Mouse (Mus musculus) megakaryocyte, embryonic 14.5 days (primary cell): ENCODE data around the gene Ncoa3. TPM values are rescaled to one million over a fixed set of nuclear protein-coding genes. Genes with fewer than 3 reads are reported as not detected.

ENCODE experiments used
- H3K27me3 ChIP-seq: replicated peaks from 2 replicates; pipeline ENCODE3; 2012; ENCODE audit warnings: inconsistent platforms
- H3K36me3 ChIP-seq: replicated peaks from 2 replicates; pipeline ENCODE3; 2012; ENCODE audit warnings: low read length, inconsistent platforms, mixed read lengths
- H3K4me1 ChIP-seq: 2 replicates; pipeline ENCODE4 v1.6.1; 2012; ENCODE audit warnings: inconsistent platforms
- H3K4me3 ChIP-seq: replicated peaks from 2 replicates; pipeline ENCODE3; 2012; ENCODE audit warnings: moderate library complexity, mild to moderate bottlenecking, inconsistent platforms
- H3K9me3 ChIP-seq: 2 replicates; pipeline ENCODE4 v1.6.1; 2012; ENCODE audit warnings: inconsistent platforms
- FLI1 ChIP-seq: IDR thresholded peaks from 2 replicates; pipeline ENCODE4 v1.6.1; 2012; ENCODE audit warnings: low read length, inconsistent platforms, mixed read lengths
- GATA1 ChIP-seq: IDR thresholded peaks from 3 replicates; pipeline ENCODE4 v1.6.1; 2012; ENCODE audit warnings: mixed read lengths, low read length, inconsistent platforms, borderline replicate concordance
- polyA plus RNA-seq: library from polyadenylated mRNA; stranded (reverse); fragments of >175 nt; gene quantifications from 2 replicates; pipeline ENCODE4 v1.2.3, GENCODE M21; 2012; ENCODE audit warnings: low replicate concordance; ENCODE audit not compliant: insufficient read depth

The Ncoa3 gene
- polyA plus RNA-seq, 1 experiment: 35.4 TPM

DNA sequence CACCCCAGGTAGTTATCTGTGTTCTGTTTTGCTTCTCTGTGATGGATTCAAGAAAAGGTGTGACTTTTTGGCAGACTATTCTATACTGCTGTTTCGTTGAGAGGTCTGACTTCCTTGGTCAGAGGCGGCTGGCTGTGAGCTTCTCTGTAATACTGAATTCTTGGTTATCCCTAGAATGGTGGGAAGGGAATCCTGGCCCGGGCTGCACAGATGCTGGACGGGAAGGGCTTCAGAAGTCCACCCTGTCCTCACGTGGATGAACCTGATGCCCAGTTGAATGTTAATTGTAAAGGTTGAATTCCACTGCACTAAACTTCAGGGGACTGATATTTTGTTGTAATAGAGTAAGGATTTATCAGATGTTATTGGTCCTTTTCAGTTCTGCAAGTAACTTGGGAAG, 7.4 kb downstream of the Ncoa3 start:
- H3K9me3 ChIP-seq: no peaks in the 10 kb centered on the region
- H3K27me3 ChIP-seq: no peaks in the 10 kb centered on the region
- H3K4me3 ChIP-seq: peak overlapping the region; percentile 65
- peaks cover 91% of the 10 kb centered on the region for H3K4me1 ChIP-seq
- TF ChIP-seq GATA1 (no peak), FLI1 (no peak)
- H3K36me3 ChIP-seq: peaks cover 37% of the 10 kb centered on the region

DNA sequence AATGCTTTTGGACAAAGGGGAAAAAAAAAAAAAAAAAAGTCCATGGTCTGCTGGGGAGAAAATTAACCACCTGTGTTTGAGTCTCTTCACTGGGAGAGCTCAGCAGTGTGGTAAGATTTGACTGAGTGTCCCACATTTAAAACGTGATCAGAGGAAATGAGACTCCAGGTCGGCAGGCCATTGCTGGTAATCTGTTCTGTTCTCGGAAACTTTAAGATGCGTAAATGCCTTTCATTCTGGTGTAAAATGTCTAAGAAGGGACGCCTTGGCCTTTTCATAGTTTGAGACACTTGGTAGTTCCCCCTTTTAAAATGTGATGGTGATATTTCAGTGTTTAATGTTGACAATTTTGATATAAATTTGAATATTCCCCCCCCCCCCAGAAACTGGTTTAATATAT, 7.8 kb downstream of the Ncoa3 start:
- H3K4me1 ChIP-seq: peaks cover 90% of the 10 kb centered on the region
- peaks cover 35% of the 10 kb centered on the region for H3K36me3 ChIP-seq
- H3K9me3 ChIP-seq: no peaks in the 10 kb centered on the region
- peak overlapping the region; percentile 77 for H3K4me3 ChIP-seq
- TF ChIP-seq GATA1: no peak
- TF ChIP-seq FLI1: no peak
- no peaks in the 10 kb centered on the region for H3K27me3 ChIP-seq

DNA sequence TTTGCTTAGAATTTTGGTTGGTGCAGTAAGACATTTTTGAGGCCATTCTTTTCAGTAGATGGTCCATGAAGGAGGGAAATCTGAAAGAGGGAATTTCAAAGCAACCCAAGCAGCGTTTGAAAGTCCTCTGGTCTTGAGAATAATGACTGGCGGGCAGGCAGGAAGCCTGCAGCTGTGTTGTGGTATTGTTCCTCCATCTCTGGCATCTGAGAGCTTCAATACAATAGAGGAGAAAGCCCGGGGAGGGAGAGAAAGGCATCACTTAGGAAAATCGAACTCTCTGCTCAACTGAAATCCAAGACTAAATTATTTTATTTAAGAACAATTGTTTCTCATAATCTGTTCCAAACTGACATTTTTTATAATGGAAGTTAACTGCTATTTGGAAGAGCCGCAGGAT, 8.3 kb downstream of the Ncoa3 start:
- no peaks in the 10 kb centered on the region for H3K27me3 ChIP-seq
- no peaks in the 10 kb centered on the region for H3K9me3 ChIP-seq
- TF ChIP-seq FLI1: no peak
- no peak for TF ChIP-seq GATA1
- H3K4me3 ChIP-seq: peak overlapping the region; percentile 75
- H3K36me3 ChIP-seq: peaks cover 32% of the 10 kb centered on the region
- H3K4me1 ChIP-seq: peaks cover 86% of the 10 kb centered on the region

- Histone ChIP-seq H3K4me1 (peaks cover 86% of the 10 kb centered on the region), H3K9me3 (no peaks in the 10 kb centered on the region), H3K4me3 (peak overlapping the region; percentile 80), H3K36me3 (peaks cover 33% of the 10 kb centered on the region), H3K27me3 (no peaks in the 10 kb centered on the region)
- TF ChIP-seq FLI1 (no peak), GATA1 (no peak)
Observed at GRCm38 (mm10) chr2:166001362-166001761, 8.9 kb downstream of the Ncoa3 start.

GRCm38 (mm10) chr2:166001768-166002167, 9.3 kb downstream of the Ncoa3 start:
- H3K27me3 ChIP-seq: no peaks in the 10 kb centered on the region
- peaks cover 84% of the 10 kb centered on the region for H3K4me1 ChIP-seq
- peaks cover 33% of the 10 kb centered on the region for H3K36me3 ChIP-seq
- no peaks in the 10 kb centered on the region for H3K9me3 ChIP-seq
- peak overlapping the region; percentile 29 for H3K4me3 ChIP-seq
- TF ChIP-seq GATA1 (no peak), FLI1 (no peak)

- Histone ChIP-seq H3K27me3 (no peaks in the 10 kb centered on the region), H3K4me3 (no peak overlapping the region), H3K36me3 (peaks cover 37% of the 10 kb centered on the region), H3K4me1 (peaks cover 84% of the 10 kb centered on the region), H3K9me3 (no peaks in the 10 kb centered on the region)
- TF ChIP-seq FLI1 (no peak), GATA1 (no peak)
Observed at GRCm38 (mm10) chr2:166002429-166002828, 10.0 kb downstream of the Ncoa3 start.

DNA sequence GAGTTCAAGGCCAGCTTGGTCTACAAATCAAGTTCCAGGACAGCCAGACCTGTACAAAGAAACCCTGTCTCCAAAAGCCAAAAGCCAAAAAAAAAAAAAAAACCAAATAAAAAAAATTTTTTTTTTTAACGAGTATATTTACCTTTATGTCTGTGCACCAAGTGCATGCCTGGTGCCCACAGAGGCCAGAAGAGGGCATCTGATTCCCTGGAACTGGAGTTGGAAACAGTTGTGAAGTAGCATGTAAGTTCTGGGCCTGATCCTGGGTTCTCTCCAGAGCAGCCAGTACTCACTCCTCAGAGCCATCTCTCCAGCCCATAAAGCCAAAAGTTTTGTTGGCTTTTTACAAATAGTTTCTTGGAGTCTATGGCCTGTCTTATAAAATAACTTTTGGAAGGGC, 10.6 kb downstream of the Ncoa3 start:
- no peaks in the 10 kb centered on the region for H3K27me3 ChIP-seq
- TF ChIP-seq FLI1 (no peak), GATA1 (no peak)
- no peaks in the 10 kb centered on the region for H3K9me3 ChIP-seq
- peaks cover 84% of the 10 kb centered on the region for H3K4me1 ChIP-seq
- H3K36me3 ChIP-seq: peaks cover 40% of the 10 kb centered on the region
- no peak overlapping the region for H3K4me3 ChIP-seq

DNA sequence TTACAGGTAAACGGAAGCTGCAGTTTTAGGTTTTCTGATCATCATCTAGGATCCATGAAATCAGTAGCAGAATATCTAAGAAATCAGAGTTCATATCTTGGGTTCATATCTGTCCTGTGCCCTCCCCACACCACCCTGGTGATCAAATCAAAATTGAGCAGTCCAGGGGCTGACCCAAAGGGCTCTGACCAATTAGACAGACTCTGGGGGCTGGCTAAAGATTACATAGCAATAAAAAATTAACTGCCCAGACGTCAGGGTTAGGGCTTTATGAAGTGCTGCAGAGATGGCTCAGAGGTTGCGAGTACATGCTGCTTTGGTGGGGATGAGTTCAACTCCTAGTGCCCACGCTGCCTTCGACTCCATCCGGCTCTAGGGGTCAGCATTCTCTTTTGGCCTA, 14.6 kb downstream of the Ncoa3 start:
- Histone ChIP-seq H3K9me3 (no peaks in the 10 kb centered on the region), H3K4me3 (no peak overlapping the region), H3K36me3 (peaks cover 48% of the 10 kb centered on the region), H3K27me3 (no peaks in the 10 kb centered on the region), H3K4me1 (peaks cover 84% of the 10 kb centered on the region)
- TF ChIP-seq GATA1: no peak
- no peak for TF ChIP-seq FLI1

DNA sequence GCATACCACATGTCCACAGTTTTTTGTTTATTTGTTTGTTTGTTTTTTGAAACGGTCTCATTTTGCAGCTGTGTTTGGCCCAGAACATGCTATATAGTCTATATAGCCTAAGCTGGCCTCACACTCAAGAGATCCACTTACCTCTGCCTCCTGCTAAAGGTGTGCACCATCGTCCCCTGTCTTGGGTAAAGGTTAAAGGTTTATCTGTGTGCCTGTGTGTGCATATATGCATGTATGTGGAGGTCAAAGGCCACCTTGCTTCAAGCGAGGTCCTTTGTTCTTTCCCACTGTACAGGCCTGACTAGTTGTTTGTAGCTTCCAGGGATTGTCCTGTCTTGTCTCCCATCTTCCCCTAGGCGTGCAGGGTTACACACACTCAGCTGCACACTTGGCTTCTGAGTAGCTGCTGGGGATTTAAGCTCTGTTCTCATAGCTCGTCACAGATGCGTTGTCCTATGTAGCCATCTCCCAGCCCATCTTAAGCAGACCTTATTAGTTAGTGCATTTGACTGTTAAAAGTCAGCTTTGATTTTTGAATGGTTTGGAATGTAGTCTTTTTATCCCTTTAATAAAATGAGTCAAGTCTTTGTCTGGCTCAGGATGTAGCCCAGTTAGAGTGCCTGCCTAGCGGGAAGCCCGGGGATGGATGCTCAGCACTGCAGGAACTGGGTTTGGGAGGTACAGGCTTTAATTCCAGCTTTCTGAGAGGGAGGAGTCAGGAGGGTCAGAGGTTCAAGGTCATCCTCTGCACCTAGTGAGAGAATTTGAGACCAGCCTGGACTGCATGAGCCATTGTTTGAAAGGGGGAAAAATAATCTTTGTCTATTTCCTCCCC, 16.3 kb downstream of the Ncoa3 start:
- Histone ChIP-seq H3K27me3 (no peaks in the 10 kb centered on the region), H3K4me1 (peaks cover 84% of the 10 kb centered on the region)

DNA sequence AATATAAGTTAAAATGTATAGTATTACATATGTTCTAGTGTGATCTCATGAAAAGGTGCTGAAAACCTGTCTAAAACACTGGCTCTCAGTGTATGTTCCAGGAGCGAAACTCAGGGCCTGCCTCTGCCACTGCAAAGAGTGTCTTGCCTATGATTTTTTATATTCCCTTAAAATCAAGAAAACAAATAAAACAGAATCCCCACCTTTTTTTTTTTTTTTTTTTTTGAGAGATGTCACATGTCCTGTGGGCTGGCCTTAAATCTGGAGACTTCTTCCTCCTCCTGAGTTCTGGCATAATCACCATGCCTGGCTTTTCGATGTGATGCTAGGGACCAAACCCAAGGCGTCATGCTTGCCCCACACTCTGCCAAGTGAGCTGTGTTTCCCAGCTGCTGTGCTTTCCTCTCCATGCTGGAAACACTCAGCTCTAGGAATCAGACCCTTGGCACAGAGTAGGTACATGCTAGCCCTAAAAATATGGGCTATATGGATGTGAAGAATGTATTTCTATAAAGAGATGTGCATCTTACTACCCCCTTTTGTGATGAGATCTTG, 17.0 kb downstream of the Ncoa3 start:
- TF ChIP-seq FLI1: no peak
- TF ChIP-seq GATA1: no peak

More for the DNA sequence above, 16.3 kb downstream of the Ncoa3 start:
- Histone ChIP-seq H3K4me3 (no peak overlapping the region), H3K36me3 (peaks cover 59% of the 10 kb centered on the region), H3K9me3 (no peaks in the 10 kb centered on the region)
- no peak for TF ChIP-seq FLI1
- no peak for TF ChIP-seq GATA1

More for the DNA sequence above, 17.0 kb downstream of the Ncoa3 start:
- Histone ChIP-seq H3K27me3 (no peaks in the 10 kb centered on the region), H3K9me3 (no peaks in the 10 kb centered on the region), H3K36me3 (peaks cover 62% of the 10 kb centered on the region), H3K4me3 (peak overlapping the region; percentile 38), H3K4me1 (peaks cover 85% of the 10 kb centered on the region)
